28 mouse cellular contexts compared by ENCODE assay signal in genomic region chr10:121303559-121303958, GRCm38 (mm10). TPM values are rescaled to one million over a fixed set of nuclear protein-coding genes. Genes with fewer than 3 reads are reported as not detected.
"Had no signal": no experiment of that assay in that cellular context is flagged by ENCODE, and none has a peak within 500 bp of the region (broad histone marks: within the 10 kb centered on the region; RNA-seq: fewer than 3 reads in every experiment).

No protein-coding gene starts in this region.

- H3K27me3 ChIP-seq: embryonic facial prominence, embryonic 12.5 days; embryonic facial prominence, embryonic 15.5 days; forebrain, embryonic 15.5 days had no signal

- H3K4me1 ChIP-seq: embryonic facial prominence, embryonic 12.5 days; embryonic facial prominence, embryonic 15.5 days; forebrain, embryonic 13.5 days had no signal

- ATAC-seq: forebrain, embryonic 13.5 days; forebrain, embryonic 14.5 days; forebrain, embryonic 15.5 days; forebrain, embryonic 16.5 days; forebrain, postnatal 0 days had no signal

- H3K27ac ChIP-seq: embryonic facial prominence, embryonic 10.5 days; embryonic facial prominence, embryonic 12.5 days; embryonic facial prominence, embryonic 13.5 days; embryonic facial prominence, embryonic 15.5 days; forebrain, embryonic 10.5 days; forebrain, embryonic 12.5 days; forebrain, embryonic 13.5 days; forebrain, embryonic 15.5 days; gastrocnemius, adult 2 months; heart, adult 2 months had no signal

- H3K4me3 ChIP-seq: embryonic facial prominence, embryonic 10.5 days; embryonic facial prominence, embryonic 12.5 days; embryonic facial prominence, embryonic 13.5 days; embryonic facial prominence, embryonic 15.5 days; erythroblast, embryonic 14.5 days; forebrain, embryonic 10.5 days; forebrain, embryonic 12.5 days; forebrain, embryonic 13.5 days; forebrain, embryonic 15.5 days; gastrocnemius, adult 2 months; heart, adult 2 months had no signal

- DNase-seq: cerebellum, adult 2 months; cerebellum, adult 8-10 months; cerebellum, adult 9-10 months; cerebellum, adult 9-11 months; cerebellum, postnatal 10 days; cerebellum, postnatal 14 days; cerebellum, postnatal 25 days; cerebellum, postnatal 36 days; embryo, embryonic 11 days; forebrain, postnatal 0 days; gastrocnemius, adult 2 months; gastrocnemius, postnatal 10 days; gastrocnemius, postnatal 14 days; gastrocnemius, postnatal 25 days; gastrocnemius, postnatal 36 days; heart, adult 18-20 months; heart, adult 2 months had no signal

- H3K9ac ChIP-seq: embryonic facial prominence, embryonic 12.5 days; embryonic facial prominence, embryonic 13.5 days; embryonic facial prominence, embryonic 15.5 days; forebrain, embryonic 12.5 days; forebrain, embryonic 13.5 days; forebrain, embryonic 15.5 days; forebrain, postnatal 0 days had no signal

- H3K9me3 ChIP-seq: embryonic facial prominence, embryonic 10.5 days; embryonic facial prominence, embryonic 12.5 days; embryonic facial prominence, embryonic 13.5 days; embryonic facial prominence, embryonic 15.5 days; forebrain, embryonic 10.5 days; forebrain, embryonic 12.5 days; forebrain, embryonic 13.5 days; forebrain, embryonic 15.5 days had no signal

- H3K36me3 ChIP-seq: embryonic facial prominence, embryonic 10.5 days; embryonic facial prominence, embryonic 12.5 days; embryonic facial prominence, embryonic 13.5 days; embryonic facial prominence, embryonic 15.5 days; forebrain, embryonic 10.5 days had no signal

- H3K4me2 ChIP-seq: embryonic facial prominence, embryonic 12.5 days; embryonic facial prominence, embryonic 13.5 days; embryonic facial prominence, embryonic 15.5 days; forebrain, embryonic 12.5 days; forebrain, embryonic 13.5 days; forebrain, embryonic 15.5 days had no signal

RNA-seq across cellular contexts. Expression of gene Tbc1d30, which starts 47.5 kb away (rescaled TPM):
- polyA plus RNA-seq: erythroblast, embryonic 14.5 days had no signal
